Mouse (Mus musculus) cerebellum, adult 18-20 months (tissue): ENCODE measurements around the gene Sptbn2.

Experiments
- DNase-seq, 2 experiments: peaks; one replicate each; pipeline ENCODE4 v3.0.0; 2021

The Sptbn2 gene

DNA sequence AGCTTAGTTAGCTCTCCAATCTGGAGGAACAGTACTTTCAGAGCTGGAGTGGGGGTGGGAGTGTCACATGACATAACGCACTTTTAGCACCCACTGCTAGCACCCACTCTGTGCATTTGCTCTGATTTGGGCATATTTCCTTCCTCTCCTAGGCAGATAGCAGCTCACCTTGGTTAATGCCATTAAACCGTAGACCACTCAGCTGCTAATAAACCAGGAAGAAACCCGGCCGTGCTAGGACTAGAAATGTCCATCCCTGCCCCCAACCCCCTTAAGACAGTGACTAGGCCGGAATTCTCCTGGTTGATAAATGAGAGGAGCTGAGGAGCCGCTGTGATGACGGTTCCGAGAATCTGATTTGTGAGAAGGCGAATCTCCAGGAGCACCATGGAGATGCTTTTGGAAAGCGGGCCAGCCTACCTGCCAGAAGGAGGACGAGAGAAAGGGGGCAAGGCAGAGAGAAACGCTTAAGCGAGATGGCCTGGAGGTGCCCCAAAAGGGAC, at the start of gene Sptbn2:
Sptbn2 (plus strand) TSS at position 70 of the 503 bp plus-strand sequence.
- DNase-seq = peak; percentile 54 to 70

DNA sequence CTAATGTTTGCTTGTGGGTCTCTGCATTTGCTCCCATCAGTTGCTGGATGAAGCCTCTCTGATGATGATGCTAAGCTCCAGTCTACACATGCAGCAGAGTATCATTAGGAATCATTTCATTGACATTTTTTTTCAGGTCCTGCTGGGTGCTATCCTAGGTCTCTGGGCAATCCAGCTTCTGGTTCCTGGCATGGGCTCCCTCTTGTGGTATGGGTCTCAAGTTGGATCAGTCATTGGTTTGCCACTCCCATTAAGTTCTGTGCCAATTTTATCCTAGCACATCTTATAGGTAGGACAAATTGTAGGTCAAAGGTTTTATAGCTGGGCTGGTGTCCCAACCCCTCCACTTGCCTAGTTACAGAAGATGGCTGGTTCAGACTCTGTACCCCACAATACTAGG, 44.2 kb upstream of the Sptbn2 start:
- DNase-seq = no peak

DNA sequence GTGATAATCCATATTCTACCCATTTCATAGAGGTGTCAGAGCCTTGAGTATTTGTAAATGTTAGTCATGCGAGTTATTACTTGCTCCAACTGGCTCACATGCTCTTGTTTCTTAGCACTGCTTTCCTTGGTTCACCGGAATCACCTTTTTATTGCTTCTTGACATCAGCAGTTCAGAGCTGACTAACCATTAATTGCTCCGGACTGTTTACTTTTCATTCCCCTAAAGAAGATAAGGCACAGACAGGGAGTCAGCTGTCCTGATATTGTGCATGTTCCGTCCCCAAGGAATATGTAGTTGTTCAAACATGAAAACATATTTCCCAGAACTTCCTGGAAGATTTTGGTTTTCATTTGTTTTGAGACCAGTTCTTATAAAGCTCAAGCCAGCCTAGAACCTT, 40.2 kb upstream of the Sptbn2 start:
- no peak for DNase-seq

GRCm38 (mm10) chr19:4672401-4672800, 38.6 kb upstream of the Sptbn2 start:
- DNase-seq = no peak

GRCm38 (mm10) chr19:4694346-4694745, 16.6 kb upstream of the Sptbn2 start:
- DNase-seq = no peak

DNA sequence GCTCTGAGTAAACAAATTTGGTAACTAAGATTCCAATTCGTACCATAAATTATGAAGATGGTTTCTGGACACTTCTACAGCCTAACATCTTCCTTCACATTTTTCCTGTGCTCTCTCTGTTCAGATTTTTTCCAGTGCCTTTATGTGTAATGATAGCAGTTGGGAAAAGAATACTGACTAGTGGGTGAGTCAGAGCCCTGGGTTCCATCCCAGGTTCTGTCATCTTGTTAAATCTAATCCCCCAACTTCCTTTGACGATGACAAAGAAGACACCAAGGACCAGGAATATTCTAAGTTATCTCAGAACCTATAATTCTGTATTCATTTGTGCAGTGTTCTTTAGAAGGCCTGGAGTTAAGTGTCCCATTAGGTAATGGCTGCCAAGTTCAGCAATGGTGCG, 13.8 kb upstream of the Sptbn2 start:
- no peak for DNase-seq

DNA sequence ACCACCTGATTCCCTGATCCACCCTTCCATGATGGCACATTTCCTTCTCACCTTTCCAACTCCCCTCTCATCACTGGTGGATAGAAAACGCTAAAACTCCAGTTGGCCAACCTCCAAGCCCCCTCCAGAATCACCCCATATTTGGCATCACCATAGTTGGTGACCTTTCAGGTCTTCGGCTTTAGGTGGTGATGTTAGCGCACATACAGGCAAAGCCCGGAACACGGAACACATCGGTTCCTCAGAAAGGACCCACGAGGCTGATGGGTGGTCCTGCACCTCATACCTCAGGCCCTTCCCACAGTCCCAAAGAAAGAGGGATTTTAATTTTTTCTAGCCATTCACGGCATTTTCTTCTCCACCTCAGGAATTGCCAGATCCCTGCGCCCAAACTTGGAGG, 13.2 kb upstream of the Sptbn2 start:
- peak in 1 of 2 experiments; percentile 51 for DNase-seq

DNA sequence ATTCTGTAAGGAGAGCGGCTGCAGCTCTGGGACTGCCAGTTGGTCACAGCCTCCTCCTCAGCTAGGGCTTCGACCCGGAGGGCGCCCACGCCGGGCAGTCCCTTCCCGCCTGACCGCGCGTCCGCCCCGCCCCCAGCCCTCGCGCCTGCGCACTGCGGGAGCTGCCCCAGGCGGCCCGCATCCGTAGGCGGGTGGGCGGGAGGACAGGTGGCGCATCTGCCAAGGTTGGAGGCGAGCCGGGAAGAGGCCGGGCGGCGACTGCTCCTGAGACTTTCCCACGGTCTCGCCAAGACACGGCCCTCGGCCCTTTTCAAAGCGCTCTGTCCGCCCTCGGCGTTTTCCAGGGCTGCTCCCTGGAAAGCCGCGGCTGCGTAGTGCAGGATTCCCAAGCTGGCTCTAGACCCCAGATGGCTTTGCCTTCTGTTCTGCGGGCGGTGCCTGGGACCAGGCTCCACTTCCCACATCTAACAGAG, 12.7 kb upstream of the Sptbn2 start, which contains the start of gene Gm960:
Gm960 (minus strand) TSS at position 464 of the 473 bp plus-strand sequence.
- DNase-seq = peak; percentile 92 to 97

- peak; percentile 47 to 63 for DNase-seq
Observed at GRCm38 (mm10) chr19:4698856-4699255, 12.1 kb upstream of the Sptbn2 start.

GRCm38 (mm10) chr19:4699821-4700220, 11.1 kb upstream of the Sptbn2 start:
- no peak for DNase-seq

DNA sequence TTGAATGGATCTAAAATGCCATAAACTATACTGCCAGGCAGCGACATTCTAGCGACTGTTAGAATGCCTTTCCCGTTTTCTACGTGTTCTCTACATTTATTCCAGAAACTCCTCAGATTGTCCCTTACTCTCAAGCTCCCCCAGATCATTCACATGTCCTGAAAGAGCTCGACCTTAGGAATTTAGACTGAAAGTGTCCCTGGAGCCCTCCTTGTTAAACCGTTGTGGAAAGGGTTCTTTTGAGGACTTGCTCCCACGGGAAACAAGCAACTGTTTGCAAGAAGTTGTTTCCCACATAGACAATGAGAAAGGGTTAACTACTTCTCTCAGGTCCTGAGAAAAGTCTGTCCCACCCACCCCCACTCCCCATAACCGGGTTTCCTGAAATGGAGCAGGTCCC, 10.3 kb upstream of the Sptbn2 start:
- DNase-seq = no peak

GRCm38 (mm10) chr19:4701221-4701620, 9.7 kb upstream of the Sptbn2 start:
- no peak for DNase-seq

- no peak for DNase-seq
Observed at GRCm38 (mm10) chr19:4708765-4709164, 2.2 kb upstream of the Sptbn2 start.

DNA sequence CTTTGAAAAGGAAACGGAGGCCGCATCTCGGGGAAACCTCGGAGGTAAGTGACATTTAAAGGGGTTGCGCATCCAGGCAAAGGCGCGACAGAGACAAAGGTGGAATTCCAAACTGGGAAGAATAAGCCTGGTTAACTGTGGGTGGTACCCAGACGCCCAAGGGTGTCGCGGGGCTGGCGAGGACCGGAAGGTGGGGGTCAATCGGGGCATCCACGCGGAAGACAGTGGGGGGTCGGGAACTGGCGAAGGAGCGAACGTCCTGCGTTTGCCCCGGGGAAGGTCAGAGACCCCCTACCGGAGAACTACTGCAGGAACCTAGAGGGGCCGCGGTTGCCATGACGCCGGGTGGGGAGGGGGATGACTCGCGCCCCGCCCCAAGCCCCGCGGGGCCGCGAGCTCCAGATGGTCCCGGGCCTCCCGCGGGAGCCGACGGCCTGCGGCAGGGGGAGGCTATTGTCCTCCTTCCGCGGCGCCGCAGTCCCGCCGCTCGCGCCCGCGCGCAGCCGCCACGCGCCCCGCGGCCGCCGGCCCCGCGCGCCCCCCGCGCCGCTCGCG, 711 bp downstream of the Sptbn2 start:
- peak; percentile 56 to 72 for DNase-seq

- DNase-seq = peak; percentile 42 to 67
Observed at GRCm38 (mm10) chr19:4712156-4712780, 1.3 kb downstream of the Sptbn2 start.

DNA sequence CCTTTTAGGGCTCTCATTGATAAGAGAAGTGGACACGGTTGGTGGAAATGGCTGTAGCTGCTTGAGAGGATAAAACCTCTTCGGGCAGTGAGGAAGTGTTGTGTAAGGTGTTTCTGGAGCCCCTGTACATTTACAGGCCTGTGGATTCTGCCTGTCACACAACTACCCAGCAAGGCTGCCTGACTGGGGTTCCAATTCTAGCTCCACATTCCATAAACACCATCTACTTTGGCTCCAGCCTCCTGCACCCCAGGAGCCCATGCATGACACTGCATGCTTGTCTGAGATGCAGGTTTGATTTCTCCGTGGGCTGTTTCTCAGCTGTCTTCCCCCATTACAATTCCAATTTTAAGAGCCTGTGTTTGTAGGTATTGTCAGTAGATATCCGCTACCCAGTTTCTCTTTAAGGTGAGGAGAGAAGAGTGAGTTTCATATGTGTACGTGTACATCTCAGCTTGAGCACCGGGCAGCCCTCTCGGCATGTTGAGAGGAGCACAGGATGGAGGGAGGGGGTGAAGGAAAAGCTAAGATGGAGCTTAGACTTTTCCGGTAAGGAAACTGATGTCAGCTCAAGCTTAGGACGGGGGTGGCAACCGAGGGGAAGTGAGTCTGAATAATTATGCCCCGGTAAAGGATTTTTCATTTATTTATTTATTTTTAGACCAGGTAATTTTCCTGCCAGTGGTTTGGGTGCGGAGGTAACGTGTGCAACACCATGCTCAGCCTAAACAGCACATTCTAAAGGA, 2.0 kb downstream of the Sptbn2 start:
- DNase-seq = peak; percentile 41 to 53

- DNase-seq = no peak
Observed at GRCm38 (mm10) chr19:4713886-4714285, 2.9 kb downstream of the Sptbn2 start.

GRCm38 (mm10) chr19:4716756-4717155, 5.8 kb downstream of the Sptbn2 start:
- no peak for DNase-seq

- DNase-seq = no peak
Observed at GRCm38 (mm10) chr19:4717281-4717680, 6.3 kb downstream of the Sptbn2 start.

GRCm38 (mm10) chr19:4718716-4719115, 7.7 kb downstream of the Sptbn2 start:
- no peak for DNase-seq

DNA sequence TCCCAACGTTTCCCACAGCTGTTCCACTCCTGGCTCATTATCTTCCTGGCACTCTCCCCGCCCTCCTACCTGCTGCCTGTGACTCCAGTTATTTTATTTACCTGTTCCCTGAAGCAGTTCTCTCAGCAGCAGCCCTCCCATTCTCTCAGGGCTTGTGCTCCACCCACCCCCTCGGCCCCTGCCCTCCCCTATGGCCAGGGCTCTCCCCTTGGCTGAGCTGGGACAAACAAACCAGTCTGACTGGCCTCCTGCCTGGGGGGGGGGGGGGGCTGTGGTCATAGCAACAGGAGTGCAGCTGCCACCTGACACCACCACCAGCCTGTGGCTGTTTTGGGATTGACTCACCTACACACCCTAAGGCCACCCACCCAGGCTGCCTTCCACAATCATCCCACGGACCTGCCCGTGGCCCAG, 8.4 kb downstream of the Sptbn2 start:
- no peak for DNase-seq

DNA sequence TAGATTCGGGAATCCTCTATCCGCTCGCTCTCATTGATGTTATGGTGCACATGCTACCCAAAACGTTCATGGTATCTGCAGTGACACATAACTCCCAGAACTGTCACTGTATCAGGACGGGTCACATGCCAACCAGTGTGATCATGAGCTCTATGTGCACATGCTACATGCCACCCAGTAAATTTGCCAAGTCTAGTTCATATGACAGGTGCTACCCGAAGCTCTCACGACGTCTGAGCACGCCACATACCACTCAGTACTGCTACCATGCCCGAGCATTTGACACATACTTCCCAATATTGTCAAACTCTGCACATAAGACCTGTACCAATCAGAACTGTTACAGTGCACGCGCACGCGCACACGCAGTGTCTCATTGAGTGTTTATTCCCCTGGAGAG, 9.1 kb downstream of the Sptbn2 start:
- DNase-seq = no peak

DNA sequence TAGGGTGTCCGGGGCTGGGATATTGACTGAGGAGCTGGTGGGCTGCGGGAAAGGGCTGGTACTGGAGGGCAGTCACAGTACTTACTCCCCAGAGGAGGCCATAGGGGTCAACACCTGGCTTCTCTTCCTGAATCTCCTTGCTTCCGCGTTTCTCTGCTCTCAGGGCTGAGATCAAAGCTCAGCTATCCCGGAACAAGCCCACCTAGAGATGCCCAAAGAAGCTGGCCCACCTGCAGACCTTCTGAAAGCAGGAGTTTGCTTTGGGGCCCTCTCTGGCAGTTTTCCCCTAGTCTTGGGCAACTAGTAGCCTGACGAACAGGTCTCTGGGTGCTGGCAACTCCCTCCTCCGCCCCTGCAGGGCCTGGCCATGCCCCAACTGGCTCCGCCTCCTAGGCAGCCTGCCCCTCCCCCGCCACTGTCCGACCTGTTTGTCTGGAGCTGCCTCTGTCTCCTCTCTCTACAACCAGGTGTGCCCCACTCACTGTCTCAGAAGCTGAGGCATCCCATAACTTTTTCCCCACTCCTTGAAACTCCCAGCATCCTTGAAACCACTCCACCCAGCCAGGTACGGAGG, 9.8 kb downstream of the Sptbn2 start:
- DNase-seq = peak; percentile 50 to 53
